Mouse (Mus musculus): ENCODE results near the gene a.
"Not testable (repeated sequence)": the region's sequence is repeated elsewhere in the genome, so short reads cannot be mapped to it uniquely, and the experiment has no call there.

a gene

GRCm38 (mm10) chr2:154863672-154864071 is 72.5 kb downstream of the a start:
- DNase-seq, result no peak

GRCm38 (mm10) chr2:154865696-154866095 is 74.5 kb downstream of the a start:
- peak; percentile 45 for DNase-seq

GRCm38 (mm10) chr2:154868106-154868505 is 76.9 kb downstream of the a start:
- DNase-seq, result peak; percentile 75

GRCm38 (mm10) chr2:154869954-154870641 is 78.9 kb downstream of the a start:
- no peak for DNase-seq

- no peak for DNase-seq
Observed at GRCm38 (mm10) chr2:154876621-154877020, 85.4 kb downstream of the a start.

GRCm38 (mm10) chr2:154891585-154891984 is 100.4 kb downstream of the a start:
- DNase-seq, result no peak

- DNase-seq, result peak; percentile 95
Observed at GRCm38 (mm10) chr2:154892201-154893044, 101.2 kb downstream of the a start, which contains the start of gene Eif2s2. Eif2s2 (minus strand) TSS chr2:154892935.

GRCm38 (mm10) chr2:154893045-154893385 is 101.8 kb downstream of the a start:
- DNase-seq, result no peak

GRCm38 (mm10) chr2:154893548-154893947 is 102.3 kb downstream of the a start:
- no peak for DNase-seq

GRCm38 (mm10) chr2:154899004-154899403 is 107.8 kb downstream of the a start:
- not testable (repeated sequence) for DNase-seq

GRCm38 (mm10) chr2:154899412-154899811 is 108.2 kb downstream of the a start:
- not testable (repeated sequence) for DNase-seq

- no peak for DNase-seq
Observed at GRCm38 (mm10) chr2:154902111-154902510, 110.9 kb downstream of the a start.

- DNase-seq, result no peak
Observed at GRCm38 (mm10) chr2:154905796-154906195, 114.6 kb downstream of the a start.

GRCm38 (mm10) chr2:154908223-154908622 is 117.0 kb downstream of the a start:
- DNase-seq, result not testable (repeated sequence)

GRCm38 (mm10) chr2:154909789-154910188 is 118.6 kb downstream of the a start:
- no peak for DNase-seq

GRCm38 (mm10) chr2:154915922-154916541 is 124.8 kb downstream of the a start:
- DNase-seq, result no peak

- no peak for DNase-seq
Observed at GRCm38 (mm10) chr2:154916547-154916946, 125.3 kb downstream of the a start.

- DNase-seq, result no peak
Observed at GRCm38 (mm10) chr2:154917866-154918641, 126.9 kb downstream of the a start.

- DNase-seq, result no peak
Observed at GRCm38 (mm10) chr2:154920896-154921295, 129.7 kb downstream of the a start.

- not testable (repeated sequence) for DNase-seq
Observed at GRCm38 (mm10) chr2:154922134-154922533, 130.9 kb downstream of the a start.

- no peak for DNase-seq
Observed at GRCm38 (mm10) chr2:154925411-154926031, 134.3 kb downstream of the a start.

GRCm38 (mm10) chr2:154926843-154927242 is 135.6 kb downstream of the a start:
- no peak for DNase-seq

Measured in cerebellum, adult 8-10 months (tissue).